Mouse (Mus musculus) E14TG2a.4 (cell line): ENCODE measurements at regions not wholly inside any gene's neighbourhood (a gene's known extent, or its start where the extent isn't known, plus 50 kb on each side); places are given as distances from the start of the nearest gene placed in this dataset.

Experiments
- H3K27me3 ChIP-seq: 2 replicates; pipeline ENCODE4 v1.6.1; 2014; ENCODE audit warnings: low read length, control low read depth; ENCODE audit not compliant: insufficient read depth
- H3K36me3 ChIP-seq: 2 replicates; pipeline ENCODE4 v1.6.1; 2014; ENCODE audit warnings: low read length, control low read depth; ENCODE audit not compliant: insufficient read depth
- H3K4me1 ChIP-seq: replicated peaks from 2 replicates; pipeline ENCODE4 v1.6.1; 2014; ENCODE audit warnings: low read depth, low read length, control low read depth
- H3K4me3 ChIP-seq: replicated peaks from 2 replicates; pipeline ENCODE4 v1.5.1; 2014; ENCODE audit warnings: mild to moderate bottlenecking, low read length
- H3K9me3 ChIP-seq: 2 replicates; pipeline ENCODE4 v1.6.1; 2014; ENCODE audit warnings: low read length, control low read depth
- CTCF ChIP-seq: conservative IDR thresholded peaks from 2 replicates; pipeline ENCODE4 v1.5.1; 2014; ENCODE audit warnings: low read length
- NANOG ChIP-seq: IDR thresholded peaks from 2 replicates; pipeline ENCODE4 v1.6.1; 2014; ENCODE audit warnings: borderline replicate concordance, low read length, mixed read lengths
- POU5F1 ChIP-seq: IDR thresholded peaks from 2 replicates; pipeline ENCODE4 v1.6.1; 2014; ENCODE audit warnings: low read length, borderline replicate concordance

DNA sequence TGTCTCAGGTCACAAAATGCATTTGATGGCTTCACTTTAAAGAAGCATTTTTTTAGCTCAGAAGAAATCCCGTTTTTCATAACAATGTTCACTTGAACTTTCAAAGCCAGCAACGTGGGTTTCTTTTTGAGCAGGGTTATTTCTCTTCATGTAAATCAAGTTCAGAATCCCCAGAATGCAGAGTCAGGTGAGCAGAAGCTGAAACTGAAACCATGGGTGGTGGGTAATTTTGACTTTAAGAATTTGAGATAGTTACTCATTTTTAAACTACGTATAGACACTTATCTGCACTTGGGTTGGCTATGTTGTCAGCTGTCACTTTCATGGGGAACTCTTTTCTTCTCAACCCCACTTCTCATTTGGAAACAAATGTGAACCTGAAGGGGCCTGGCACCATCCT lies 1827.5 kb upstream of the 5930422O12Rik start:
- H3K36me3 ChIP-seq: no peaks in the 10 kb centered on the region
- no peaks in the 10 kb centered on the region for H3K4me1 ChIP-seq
- no peaks in the 10 kb centered on the region for H3K9me3 ChIP-seq
- no peaks in the 10 kb centered on the region for H3K27me3 ChIP-seq
- H3K4me3 ChIP-seq: no peak overlapping the region
- TF ChIP-seq POU5F1: no peak
- TF ChIP-seq NANOG: no peak
- no peak for TF ChIP-seq CTCF

DNA sequence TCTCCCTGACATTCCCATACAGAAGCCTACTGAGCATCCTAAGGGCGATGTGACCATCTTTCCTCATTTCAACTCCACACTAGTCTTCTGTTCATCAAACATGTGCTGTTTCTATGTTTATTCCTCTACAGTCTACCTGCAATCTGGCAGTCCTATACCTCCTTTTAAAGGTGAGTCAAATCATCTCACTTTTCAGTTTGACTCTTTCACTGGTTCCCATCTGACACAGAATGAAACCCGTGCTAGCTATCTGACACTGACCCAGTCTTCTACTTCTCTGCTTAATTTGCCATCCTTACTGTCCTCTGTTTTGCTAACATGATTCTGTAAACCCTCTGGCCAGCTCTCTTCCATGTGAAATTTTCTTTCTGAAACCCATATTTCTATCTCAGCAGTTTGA lies 1812.0 kb upstream of the 5930422O12Rik start:
- Histone ChIP-seq H3K4me1 (no peaks in the 10 kb centered on the region), H3K36me3 (no peaks in the 10 kb centered on the region), H3K4me3 (no peak overlapping the region), H3K27me3 (no peaks in the 10 kb centered on the region), H3K9me3 (no peaks in the 10 kb centered on the region)
- TF ChIP-seq POU5F1 (no peak), CTCF (no peak), NANOG (no peak)

DNA sequence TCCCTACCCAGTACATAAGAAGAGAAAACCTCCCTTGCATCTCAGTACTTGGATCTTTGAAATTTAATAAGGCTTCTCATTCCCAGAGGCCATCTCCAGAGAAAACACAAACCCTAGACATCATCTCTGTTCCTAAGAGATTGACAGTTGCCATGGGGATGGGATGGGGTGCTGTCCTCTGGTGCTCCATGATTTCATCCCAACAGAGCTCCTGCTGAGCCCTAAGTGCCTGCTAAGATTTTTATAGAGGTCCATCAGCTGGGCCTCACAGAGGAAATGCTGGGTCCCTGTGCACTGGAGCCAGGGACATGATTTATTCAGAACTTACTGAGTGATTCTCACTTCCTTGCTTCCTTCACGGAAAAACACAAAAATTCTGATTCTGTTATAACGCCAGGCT lies 1800.8 kb upstream of the 5930422O12Rik start:
- TF ChIP-seq NANOG (no peak), CTCF (no peak), POU5F1 (no peak)

DNA sequence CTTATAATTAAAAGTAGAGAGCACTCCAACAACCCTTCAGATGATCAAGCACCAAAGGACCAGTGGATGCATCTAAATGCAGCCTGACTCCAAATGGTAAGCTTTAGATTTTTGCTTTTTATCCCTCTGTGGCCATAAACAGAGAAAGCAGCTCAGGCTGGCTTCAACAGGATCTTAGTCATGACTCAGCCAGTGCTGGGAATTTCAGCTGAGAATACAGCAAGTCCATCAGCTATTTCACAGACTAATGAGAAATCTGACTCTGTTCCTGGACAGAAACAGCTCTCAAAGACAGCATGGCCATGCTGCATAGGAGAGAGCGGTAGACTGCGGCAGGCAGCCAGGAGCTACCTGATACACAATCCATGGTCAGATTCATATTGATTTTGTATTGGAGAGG lies 1800.4 kb upstream of the 5930422O12Rik start:
- Histone ChIP-seq H3K9me3 (peaks cover 20% of the 10 kb centered on the region), H3K27me3 (no peaks in the 10 kb centered on the region), H3K4me1 (no peaks in the 10 kb centered on the region), H3K36me3 (no peaks in the 10 kb centered on the region), H3K4me3 (no peak overlapping the region)
- TF ChIP-seq POU5F1 (no peak), NANOG (no peak)

More for the DNA sequence above, 1800.8 kb upstream of the 5930422O12Rik start:
- Histone ChIP-seq H3K27me3 (no peaks in the 10 kb centered on the region), H3K4me1 (no peaks in the 10 kb centered on the region), H3K9me3 (peaks cover 20% of the 10 kb centered on the region), H3K4me3 (no peak overlapping the region), H3K36me3 (no peaks in the 10 kb centered on the region)

DNA sequence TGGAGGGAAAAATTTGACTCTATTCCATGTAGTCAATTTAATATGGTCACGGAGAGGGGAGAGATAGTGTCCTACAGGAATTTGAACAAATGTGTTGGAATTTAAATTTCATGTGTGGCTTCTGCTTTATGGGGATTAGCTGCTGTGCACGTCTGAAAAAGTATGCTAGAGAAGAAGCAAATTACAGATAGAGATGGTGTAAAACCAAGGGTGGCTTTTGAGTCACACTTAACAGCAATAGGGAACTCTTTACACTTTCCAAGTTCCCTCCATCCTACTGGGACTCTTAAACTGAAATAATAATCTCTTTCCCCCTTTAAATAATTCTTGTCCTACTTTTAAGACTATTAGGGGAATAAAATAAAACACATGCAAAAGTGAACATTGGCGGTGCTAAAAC lies 1790.1 kb upstream of the 5930422O12Rik start:
- no peaks in the 10 kb centered on the region for H3K27me3 ChIP-seq
- no peak for TF ChIP-seq CTCF
- TF ChIP-seq POU5F1: no peak
- TF ChIP-seq NANOG: no peak

DNA sequence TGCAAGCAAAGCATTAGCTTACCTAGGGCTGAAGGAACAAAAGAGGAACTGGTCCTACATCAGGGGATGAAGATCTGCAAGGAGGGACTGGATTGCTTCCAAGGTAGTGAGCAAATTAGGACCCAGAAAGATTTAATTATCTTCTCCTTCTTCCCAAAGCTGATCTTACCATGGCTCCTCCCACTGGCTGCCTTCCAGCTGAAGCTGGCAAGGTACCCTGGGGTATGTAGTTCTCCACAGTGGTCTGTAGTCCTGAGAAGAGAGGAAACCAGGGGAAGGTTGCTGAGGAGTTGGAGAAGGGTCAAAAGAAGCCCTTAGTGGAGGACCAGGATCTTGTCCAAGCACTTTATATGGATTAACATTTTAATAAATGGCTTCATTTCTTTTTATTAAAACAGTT lies 1764.8 kb upstream of the 5930422O12Rik start:
- Histone ChIP-seq H3K9me3 (no peaks in the 10 kb centered on the region), H3K4me3 (no peak overlapping the region), H3K4me1 (no peaks in the 10 kb centered on the region), H3K36me3 (no peaks in the 10 kb centered on the region), H3K27me3 (no peaks in the 10 kb centered on the region)
- TF ChIP-seq NANOG: no peak
- no peak for TF ChIP-seq CTCF
- no peak for TF ChIP-seq POU5F1

More for the DNA sequence above, 1790.1 kb upstream of the 5930422O12Rik start:
- no peak overlapping the region for H3K4me3 ChIP-seq
- no peaks in the 10 kb centered on the region for H3K36me3 ChIP-seq
- H3K9me3 ChIP-seq: no peaks in the 10 kb centered on the region
- H3K4me1 ChIP-seq: no peaks in the 10 kb centered on the region

DNA sequence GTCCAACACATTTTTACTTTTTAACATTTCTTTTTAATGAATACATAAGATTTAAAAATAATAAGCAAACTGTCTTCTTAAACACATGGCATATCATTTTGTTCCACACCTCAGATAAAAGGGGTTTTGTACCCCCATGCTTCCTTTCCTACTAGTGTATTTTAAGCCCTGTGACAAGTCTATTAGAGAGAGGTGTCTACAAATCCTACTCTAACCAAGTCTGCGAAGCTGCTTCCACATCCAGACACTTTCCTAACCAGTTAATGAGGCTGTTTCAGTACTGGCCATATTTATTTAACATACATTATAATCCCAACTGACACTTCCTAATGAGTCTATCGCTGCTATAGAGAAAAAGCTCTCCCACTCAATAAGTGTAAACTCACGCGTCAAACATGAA lies 1763.0 kb upstream of the 5930422O12Rik start:
- TF ChIP-seq NANOG (no peak), POU5F1 (no peak), CTCF (no peak)
- H3K36me3 ChIP-seq: no peaks in the 10 kb centered on the region
- H3K27me3 ChIP-seq: no peaks in the 10 kb centered on the region
- H3K4me3 ChIP-seq: no peak overlapping the region
- no peaks in the 10 kb centered on the region for H3K9me3 ChIP-seq
- no peaks in the 10 kb centered on the region for H3K4me1 ChIP-seq

DNA sequence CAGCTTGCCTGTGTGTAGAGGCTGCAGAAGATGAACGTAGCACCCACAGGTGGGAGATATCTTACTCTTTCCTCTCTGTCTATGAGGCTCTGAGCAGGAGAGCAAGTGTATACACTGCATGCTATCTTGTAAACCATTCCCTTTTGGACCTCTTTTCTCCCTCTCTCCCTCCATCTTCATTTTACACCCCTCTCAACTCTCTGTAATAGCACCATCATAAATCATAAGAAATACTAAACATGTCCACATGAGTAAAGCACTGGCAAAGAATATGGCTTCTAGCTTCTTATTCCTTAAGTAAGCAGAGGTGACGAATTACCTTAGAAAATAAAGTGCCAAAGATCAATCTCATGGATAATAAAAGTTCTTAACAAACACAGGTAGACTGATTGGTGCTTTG lies 1724.3 kb upstream of the 5930422O12Rik start:
- Histone ChIP-seq H3K9me3 (no peaks in the 10 kb centered on the region), H3K4me1 (no peaks in the 10 kb centered on the region), H3K36me3 (no peaks in the 10 kb centered on the region), H3K4me3 (no peak overlapping the region), H3K27me3 (no peaks in the 10 kb centered on the region)
- no peak for TF ChIP-seq POU5F1
- no peak for TF ChIP-seq NANOG
- no peak for TF ChIP-seq CTCF

DNA sequence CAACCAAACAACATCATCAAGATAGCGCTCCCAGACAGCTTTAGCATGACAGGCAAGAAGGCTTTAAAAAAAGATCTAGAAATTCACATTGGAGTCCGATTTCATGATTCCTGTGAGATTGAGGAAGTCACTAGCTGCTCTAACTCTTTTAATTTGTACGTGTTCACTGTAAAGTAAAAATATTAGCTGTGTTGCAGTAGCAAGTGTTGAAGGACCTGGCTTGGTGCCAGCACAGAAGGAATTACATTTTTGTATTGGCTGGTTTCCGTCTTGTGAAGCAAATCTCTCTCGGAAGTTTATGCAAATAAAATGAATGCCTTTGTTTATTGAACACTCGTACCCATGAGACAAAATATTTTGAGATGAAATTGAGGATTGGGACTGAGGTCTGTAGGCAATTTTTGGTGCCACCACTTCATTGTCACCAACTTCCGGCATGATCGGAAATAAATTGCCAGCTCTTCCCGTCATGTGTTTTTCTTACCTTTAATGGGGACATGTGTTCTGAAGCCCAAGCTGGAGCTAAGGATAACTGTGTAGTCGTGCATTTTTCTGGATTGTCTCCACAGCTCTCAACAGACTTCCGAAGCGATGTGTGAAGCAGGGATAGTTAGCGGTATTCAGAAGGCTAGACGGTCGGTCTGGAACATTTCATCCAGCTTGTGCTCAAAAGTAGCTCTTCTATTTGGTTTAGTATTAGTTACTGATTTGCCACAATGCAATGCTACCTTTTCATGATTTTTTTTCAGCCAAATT lies 1715.0 kb upstream of the 5930422O12Rik start:
- TF ChIP-seq NANOG (no peak), POU5F1 (no peak), CTCF (no peak)
- Histone ChIP-seq H3K36me3 (no peaks in the 10 kb centered on the region), H3K9me3 (no peaks in the 10 kb centered on the region), H3K4me1 (no peaks in the 10 kb centered on the region), H3K27me3 (no peaks in the 10 kb centered on the region), H3K4me3 (no peak overlapping the region)
